Mouse (Mus musculus) heart, adult 2 months (tissue): Measurements from ENCODE around the gene Lcn6.

Experiments
- CTCF ChIP-seq: fragments of 200-600 bp; IDR thresholded peaks from 2 replicates; pipeline ENCODE4 v1.8.1; 2022; ENCODE audit warnings: antibody characterized with exemption, mild to moderate bottlenecking, moderate library complexity
- EP300 ChIP-seq: fragments of 200-500 bp; IDR thresholded peaks from 2 replicates; pipeline ENCODE4 v1.6.1; 2011; ENCODE audit warnings: low read depth, low read length, control low read depth; ENCODE audit not compliant: insufficient read depth
- POLR2A ChIP-seq: fragments of 200-500 bp; IDR thresholded peaks from 2 replicates; pipeline ENCODE4 v1.6.1; 2011; ENCODE audit warnings: mild to moderate bottlenecking, low read depth, low read length, control low read depth; ENCODE audit not compliant: insufficient read depth

DNA sequence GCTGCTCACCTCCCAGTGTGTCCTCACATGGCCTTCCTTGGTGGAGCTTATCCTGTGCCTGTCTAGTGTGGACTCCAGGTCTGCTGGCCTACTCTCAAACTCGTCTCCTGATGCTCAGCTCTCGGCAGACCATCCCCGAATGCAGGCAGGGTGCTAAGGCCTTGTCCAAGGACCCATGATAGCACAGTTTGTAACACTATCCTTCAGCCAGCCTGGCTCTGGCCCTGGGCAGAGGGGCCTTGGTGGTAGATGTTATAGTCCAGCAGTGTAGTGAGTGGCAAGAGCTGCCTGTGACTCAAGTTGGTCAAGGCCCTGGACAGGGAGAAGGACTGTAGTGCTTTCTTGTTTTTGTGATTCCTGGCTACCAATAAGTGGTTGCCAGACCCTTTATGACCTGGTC lies 43.0 kb upstream of the Lcn6 start:
- TF ChIP-seq POLR2A, result no peak
- TF ChIP-seq CTCF, result no peak
- TF ChIP-seq EP300, result no peak
